Mouse (Mus musculus) stomach, embryonic 16.5 days (tissue): ENCODE results near the gene Nr2e1. TPM values are rescaled to one million over a fixed set of nuclear protein-coding genes. Genes with fewer than 3 reads are reported as not detected.

Experiments
- ATAC-seq: fragments of 200-750 bp; cut with Nextera tagmentation; 2 replicates; pipeline ENCODE4 v1.8.0; 2017; ENCODE audit warnings: moderate number of reproducible peaks, moderate TSS enrichment; ENCODE audit not compliant: insufficient read depth, low FRiP score
- H3K27ac ChIP-seq: fragments of 300-500 bp; sonication (generic); 2 replicates; pipeline ENCODE4 v1.5.1; 2014; ENCODE audit warnings: low read length
- H3K27me3 ChIP-seq: fragments of 300-500 bp; sonication (generic); 2 replicates; pipeline ENCODE4 v1.6.1; 2014; ENCODE audit warnings: low read length, control low read depth, mixed read lengths; ENCODE audit not compliant: control insufficient read depth, insufficient read depth
- H3K36me3 ChIP-seq: fragments of 300-500 bp; sonication (generic); 2 replicates; pipeline ENCODE4 v1.6.1; 2014; ENCODE audit warnings: low read length; ENCODE audit not compliant: control insufficient read depth, insufficient read depth
- H3K4me1 ChIP-seq: fragments of 300-500 bp; sonication (generic); 2 replicates; pipeline ENCODE4 v1.6.1; 2014; ENCODE audit warnings: low read length, control low read depth, mixed read lengths; ENCODE audit not compliant: control insufficient read depth, insufficient read depth
- H3K4me2 ChIP-seq: fragments of 300-500 bp; sonication (generic); 2 replicates; pipeline ENCODE4 v1.6.1; 2014; ENCODE audit warnings: low read depth, low read length, mixed read lengths
- H3K4me3 ChIP-seq: fragments of 300-500 bp; sonication (generic); replicated peaks from 2 replicates; pipeline ENCODE4 v1.5.1; 2014; ENCODE audit warnings: mild to moderate bottlenecking, low read length
- H3K9ac ChIP-seq: fragments of 300-500 bp; sonication (generic); 2 replicates; pipeline ENCODE4 v1.6.1; 2014; ENCODE audit warnings: low read length
- H3K9me3 ChIP-seq: fragments of 300-500 bp; sonication (generic); replicated peaks from 2 replicates; pipeline ENCODE4 v1.6.1; 2016; ENCODE audit warnings: low read length, control low read depth; ENCODE audit not compliant: control insufficient read depth
- WGBS: fragments of 180-500 bp; shearing (Covaris S2); extraction: QIAGEN DNeasy Blood & Tissue Kit; methylation state at CpG from one replicate; pipeline ENCODE4 v1.1.7; 2014; 5-methylcytosine and 5-hydroxymethylcytosine counted together
- polyA plus RNA-seq: library from polyadenylated mRNA; unstranded; fragments of >200 nt; fragmentation: Nextera tagmentation; extraction: Ambion mirVana; gene quantifications from 2 replicates; pipeline ENCODE4 v1.2.1, GENCODE M21; 2015

The Nr2e1 gene
- not detected in 2 replicates for polyA plus RNA-seq

DNA sequence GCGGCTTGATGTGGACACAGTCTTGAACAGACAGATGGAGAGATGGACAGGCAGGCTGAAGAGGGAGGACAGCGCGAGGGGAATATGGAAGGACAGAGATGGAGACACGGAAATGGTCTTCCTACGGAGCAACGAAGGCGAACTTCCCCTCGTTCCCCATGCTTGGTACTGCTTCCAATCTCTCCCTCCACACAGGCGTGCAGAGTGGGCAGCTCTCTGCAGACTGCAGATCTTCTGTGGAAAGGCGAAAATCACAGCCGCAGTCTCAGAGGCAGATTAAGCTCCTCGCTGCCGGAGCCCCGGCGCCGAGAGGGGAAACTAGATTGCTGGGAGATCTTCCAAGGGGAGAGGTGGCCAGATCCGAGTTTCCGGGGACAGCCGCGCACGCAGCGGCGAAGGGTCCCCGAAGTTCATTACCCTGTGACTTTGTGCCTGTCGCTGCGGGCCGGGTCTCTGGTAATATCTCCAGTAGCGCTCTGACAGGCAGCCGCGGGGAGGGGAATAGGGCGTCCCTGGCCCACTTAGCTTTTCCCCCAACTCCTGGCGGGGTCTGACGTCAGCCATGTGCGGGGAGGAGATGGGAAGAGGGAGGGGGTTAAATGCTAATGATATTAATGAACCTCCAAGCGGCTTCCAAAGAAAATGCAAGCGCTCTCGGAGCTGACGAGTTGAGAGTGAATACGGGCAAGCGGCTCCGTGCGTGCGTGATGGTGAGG is at the start of gene Nr2e1, which contains the start of gene Ostm1:
Nr2e1 (minus strand) TSS at position 476 of the 716 bp plus-strand sequence.
Ostm1 (plus strand) TSS at position 666 of the 716 bp plus-strand sequence.
- H3K4me1 ChIP-seq = peaks cover 3% of the 10 kb centered on the region; the same call in 1 of the 2 replicates
- ATAC-seq = no peak
- H3K4me3 ChIP-seq = peak within 1 kb of the TSS; percentile 24
- 0 out of 2 replicates have a peak, but pooled peaks cover 3% of the 10 kb centered on the region for H3K9me3 ChIP-seq
- no peak within 1 kb of the TSS for H3K9ac ChIP-seq
- no peak within 1 kb of the TSS for H3K27ac ChIP-seq
- H3K27me3 ChIP-seq = peaks cover 91% of the 10 kb centered on the region
- H3K36me3 ChIP-seq = no peaks in the 10 kb centered on the region
- WGBS = under 1% methylated on average over 43 of the region's 43 CpGs
- H3K4me2 ChIP-seq = 0 out of 2 replicates have a peak within 1 kb of the TSS, but pooled peaks have one; percentile 20

- no peaks in the 10 kb centered on the region for H3K9me3 ChIP-seq
- H3K27me3 ChIP-seq = peaks cover 90% of the 10 kb centered on the region
- ATAC-seq = no peak
- H3K9ac ChIP-seq = no peak overlapping the region
- H3K4me2 ChIP-seq = peak overlapping the region; percentile 65
- peaks cover 23% of the 10 kb centered on the region for H3K4me1 ChIP-seq
- no peak overlapping the region for H3K27ac ChIP-seq
- peak overlapping the region; percentile 44 for H3K4me3 ChIP-seq
- 1% methylated on average over 39 of the region's 39 CpGs for WGBS
- no peaks in the 10 kb centered on the region for H3K36me3 ChIP-seq
Observed at GRCm38 (mm10) chr10:42632453-42633360, 49.3 kb upstream of the Nr2e1 start.

- H3K4me3 ChIP-seq = peak overlapping the region; percentile 44
- no peak overlapping the region for H3K9ac ChIP-seq
- WGBS = 2% methylated on average over 42 of the region's 42 CpGs
- H3K27me3 ChIP-seq = peaks cover 85% of the 10 kb centered on the region
- peaks cover 23% of the 10 kb centered on the region for H3K4me1 ChIP-seq
- H3K27ac ChIP-seq = no peak overlapping the region
- peak overlapping the region; percentile 65 for H3K4me2 ChIP-seq
- H3K9me3 ChIP-seq = no peaks in the 10 kb centered on the region
- no peak for ATAC-seq
- no peaks in the 10 kb centered on the region for H3K36me3 ChIP-seq
Observed at GRCm38 (mm10) chr10:42631754-42632452, 48.5 kb upstream of the Nr2e1 start.

GRCm38 (mm10) chr10:42630596-42631355 is 47.3 kb upstream of the Nr2e1 start:
- Histone ChIP-seq H3K36me3 (no peaks in the 10 kb centered on the region), H3K4me3 (no peak overlapping the region), H3K9me3 (no peaks in the 10 kb centered on the region), H3K9ac (no peak overlapping the region), H3K27me3 (peaks cover 80% of the 10 kb centered on the region), H3K4me1 (peaks cover 21% of the 10 kb centered on the region), H3K27ac (no peak overlapping the region), H3K4me2 (no peak overlapping the region)
- no peak for ATAC-seq
- WGBS = 7% methylated on average over 19 of the region's 19 CpGs

DNA sequence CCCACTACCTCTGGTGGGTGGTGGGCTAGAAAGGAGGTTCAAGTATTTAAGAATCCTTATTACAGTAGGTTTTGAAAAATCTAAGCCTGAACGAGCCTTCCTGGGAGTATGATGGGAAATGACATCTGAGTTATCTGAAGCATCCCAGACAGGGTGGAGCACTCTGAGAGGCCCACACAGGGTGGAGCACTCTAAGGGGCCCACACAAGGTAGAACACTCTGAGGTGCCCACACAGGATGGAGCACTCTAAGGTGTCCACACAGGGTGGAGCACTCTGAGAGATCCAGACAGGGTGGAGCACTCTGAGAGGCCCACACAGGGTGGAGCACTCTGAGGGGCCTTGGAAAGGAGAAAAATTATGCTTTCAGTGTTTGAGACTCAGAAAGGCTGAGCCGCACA is 42.5 kb upstream of the Nr2e1 start:
- Histone ChIP-seq H3K27ac (no peak overlapping the region), H3K4me3 (no peak overlapping the region), H3K36me3 (no peaks in the 10 kb centered on the region), H3K27me3 (peaks cover 35% of the 10 kb centered on the region), H3K4me1 (no peaks in the 10 kb centered on the region), H3K4me2 (no peak overlapping the region), H3K9me3 (no peaks in the 10 kb centered on the region), H3K9ac (no peak overlapping the region)
- 72% methylated on average over 2 of the region's 2 CpGs for WGBS
- no peak for ATAC-seq

DNA sequence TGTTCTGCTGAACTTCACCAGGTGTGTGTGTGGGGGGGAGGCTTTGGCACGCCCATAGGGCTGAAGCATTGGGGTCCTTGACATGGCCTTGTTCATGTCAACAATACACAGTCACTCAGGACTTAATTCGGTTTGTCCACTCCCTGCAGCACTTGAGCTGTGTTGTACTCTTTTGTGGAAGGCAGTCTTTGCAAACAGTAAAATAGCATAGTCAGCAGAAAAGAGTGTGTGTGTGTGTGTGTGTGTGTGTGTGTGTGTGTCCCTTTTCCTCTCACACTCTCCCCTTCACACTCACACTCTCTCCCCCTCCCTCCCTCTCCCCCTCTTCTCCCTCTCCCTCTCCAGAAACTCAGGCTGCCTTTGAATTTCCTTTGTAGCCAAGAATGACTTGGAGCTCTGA is 34.9 kb upstream of the Nr2e1 start:
- Histone ChIP-seq H3K4me1 (no peaks in the 10 kb centered on the region), H3K27ac (no peak overlapping the region), H3K9me3 (no peaks in the 10 kb centered on the region), H3K4me3 (no peak overlapping the region), H3K27me3 (peaks cover 47% of the 10 kb centered on the region), H3K4me2 (no peak overlapping the region), H3K36me3 (no peaks in the 10 kb centered on the region), H3K9ac (no peak overlapping the region)
- 31% methylated on average over 2 of the region's 2 CpGs for WGBS
- no peak for ATAC-seq

- no peak for ATAC-seq
- 8% methylated on average over 9 of the region's 9 CpGs for WGBS
- peaks cover 71% of the 10 kb centered on the region for H3K27me3 ChIP-seq
Observed at GRCm38 (mm10) chr10:42614766-42615165, 31.3 kb upstream of the Nr2e1 start.

GRCm38 (mm10) chr10:42613639-42614381 is 30.4 kb upstream of the Nr2e1 start:
- peaks cover 72% of the 10 kb centered on the region for H3K27me3 ChIP-seq

More at GRCm38 (mm10) chr10:42614766-42615165, 31.3 kb upstream of the Nr2e1 start:
- Histone ChIP-seq H3K4me2 (no peak overlapping the region), H3K9me3 (no peaks in the 10 kb centered on the region), H3K9ac (no peak overlapping the region), H3K4me1 (no peaks in the 10 kb centered on the region), H3K4me3 (no peak overlapping the region), H3K36me3 (no peaks in the 10 kb centered on the region), H3K27ac (no peak overlapping the region)

More at GRCm38 (mm10) chr10:42613639-42614381, 30.4 kb upstream of the Nr2e1 start:
- H3K36me3 ChIP-seq = no peaks in the 10 kb centered on the region
- H3K9me3 ChIP-seq = no peaks in the 10 kb centered on the region
- WGBS = under 1% methylated on average over 40 of the region's 40 CpGs
- H3K9ac ChIP-seq = peak overlapping the region; percentile 58
- no peaks in the 10 kb centered on the region for H3K4me1 ChIP-seq
- H3K4me3 ChIP-seq = peak overlapping the region; percentile 39
- no peak overlapping the region for H3K27ac ChIP-seq
- ATAC-seq = 0 out of 2 replicates have a peak, but pooled peaks have one; percentile 29
- H3K4me2 ChIP-seq = peak overlapping the region; percentile 35
